Mouse (Mus musculus) layer of hippocampus, adult 9-10 months (tissue): ENCODE results near the gene Acvr1.

Experiments
- DNase-seq: peaks from one replicate; pipeline ENCODE4 v3.0.0; 2022; ENCODE audit warnings: low spot score

Gene Acvr1

DNA sequence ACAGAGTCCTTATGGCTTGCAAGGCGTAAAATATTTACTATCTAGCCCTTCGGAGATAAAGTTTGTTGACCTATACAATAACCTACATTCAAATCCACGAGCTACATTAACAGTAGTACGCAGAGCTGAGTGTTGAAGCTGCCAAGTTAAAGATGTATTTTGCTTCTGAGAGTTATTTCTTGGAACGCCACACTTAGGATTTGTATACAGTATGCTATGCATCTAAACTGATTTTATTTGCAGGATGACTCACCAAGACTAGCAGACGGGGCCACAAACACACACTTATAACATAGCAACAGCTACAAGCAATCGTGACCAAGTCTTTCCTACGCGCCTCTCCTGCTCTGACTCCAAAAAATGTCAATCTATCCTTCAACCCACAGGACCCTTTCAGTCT, 46.2 kb downstream of the Acvr1 start:
- no peak for DNase-seq

DNA sequence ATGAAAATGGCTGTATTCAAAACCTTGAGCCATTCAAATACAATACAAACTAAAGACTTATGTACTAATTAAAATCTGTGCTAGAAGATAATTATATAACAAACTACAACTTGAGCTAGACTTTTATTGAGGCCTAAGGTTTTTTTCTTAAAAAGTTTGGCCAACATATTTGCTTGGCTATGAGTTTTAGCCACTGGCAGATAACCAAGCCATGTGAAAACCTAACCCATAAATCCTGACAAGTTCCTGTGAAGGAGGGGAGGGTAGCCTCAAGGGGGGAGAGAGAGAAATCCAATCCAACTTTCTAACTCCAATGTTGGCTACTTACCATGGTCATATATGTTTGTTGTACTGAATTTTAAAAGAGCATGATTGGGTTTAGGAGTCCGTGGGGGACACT, 48.4 kb downstream of the Acvr1 start:
- no peak for DNase-seq

DNA sequence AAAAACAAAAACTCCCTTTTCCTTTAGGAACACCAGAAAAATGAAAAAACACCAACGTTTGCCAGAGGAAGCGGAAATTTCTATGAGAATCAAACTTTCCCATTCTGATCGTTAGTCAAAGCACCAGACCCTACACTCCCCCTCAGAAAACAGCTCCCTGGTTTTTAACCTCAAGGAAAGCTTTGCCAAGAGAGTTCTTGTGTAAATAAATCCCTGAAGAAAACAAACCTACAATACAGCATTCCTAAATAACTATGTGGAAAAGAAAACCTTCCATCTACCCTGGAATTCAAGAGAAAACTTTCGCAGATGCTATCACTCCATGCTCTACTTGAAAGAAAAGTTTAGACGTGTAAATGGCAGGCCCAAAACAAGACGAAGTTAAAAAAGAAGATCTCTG, 50.0 kb downstream of the Acvr1 start:
- DNase-seq, result no peak

DNA sequence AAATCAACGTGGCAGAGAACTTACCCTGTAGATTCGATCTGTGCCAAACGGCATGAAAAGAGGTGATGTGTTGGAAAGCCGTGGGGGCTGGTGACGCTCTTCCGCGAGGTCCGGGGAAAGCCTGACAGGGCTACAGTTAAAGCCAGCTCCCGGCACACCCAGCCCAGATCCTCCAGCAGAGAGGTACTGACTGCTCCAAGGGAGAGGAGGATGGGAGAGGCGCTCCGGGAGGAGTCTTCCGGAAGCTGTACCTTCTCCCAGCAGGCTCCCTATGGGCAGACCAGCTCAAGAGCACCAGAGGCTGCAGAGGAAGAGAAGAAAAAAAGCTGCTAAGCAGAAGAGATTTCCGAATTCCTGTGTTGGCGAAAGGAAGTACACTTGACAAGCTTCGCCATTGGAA, 51.0 kb downstream of the Acvr1 start:
- no peak for DNase-seq

DNA sequence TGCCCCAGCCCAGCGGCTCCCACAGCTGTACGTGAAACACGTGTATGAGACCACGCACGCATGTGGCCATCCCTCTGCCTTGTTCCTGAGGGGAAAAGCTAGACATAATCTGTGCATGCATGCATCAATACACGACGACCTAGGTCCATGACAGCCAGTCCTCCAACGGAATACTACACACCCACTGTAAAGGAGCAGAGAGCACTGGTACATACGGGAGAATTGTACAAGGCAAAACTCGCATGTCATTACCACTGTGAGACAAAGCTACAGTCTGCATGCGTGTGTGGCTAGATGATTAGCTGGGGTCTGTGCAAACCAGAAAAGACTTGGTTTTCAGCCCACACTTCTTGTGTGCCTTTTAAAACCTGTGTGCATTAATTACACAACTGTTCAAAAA, 52.5 kb downstream of the Acvr1 start:
- no peak for DNase-seq

DNA sequence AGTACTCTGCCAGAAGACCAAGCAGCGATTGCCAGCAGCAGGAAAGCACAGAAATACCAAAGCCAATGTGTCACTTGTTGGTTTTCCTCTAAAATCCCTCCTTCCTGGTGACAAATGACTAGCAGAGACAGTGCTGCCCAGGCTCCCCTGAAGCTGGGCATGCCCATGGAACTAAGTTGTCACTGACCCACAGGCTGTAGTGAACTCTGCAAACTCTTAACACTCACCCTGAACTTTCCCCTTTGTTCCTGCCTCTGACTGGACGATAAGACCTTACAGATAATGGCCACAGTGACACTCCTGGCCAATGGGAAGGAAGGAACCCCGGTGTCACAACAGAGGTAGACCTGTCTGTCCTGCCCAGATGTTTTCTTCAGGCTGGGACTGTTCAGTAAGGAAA, 53.7 kb downstream of the Acvr1 start:
- DNase-seq, result no peak

DNA sequence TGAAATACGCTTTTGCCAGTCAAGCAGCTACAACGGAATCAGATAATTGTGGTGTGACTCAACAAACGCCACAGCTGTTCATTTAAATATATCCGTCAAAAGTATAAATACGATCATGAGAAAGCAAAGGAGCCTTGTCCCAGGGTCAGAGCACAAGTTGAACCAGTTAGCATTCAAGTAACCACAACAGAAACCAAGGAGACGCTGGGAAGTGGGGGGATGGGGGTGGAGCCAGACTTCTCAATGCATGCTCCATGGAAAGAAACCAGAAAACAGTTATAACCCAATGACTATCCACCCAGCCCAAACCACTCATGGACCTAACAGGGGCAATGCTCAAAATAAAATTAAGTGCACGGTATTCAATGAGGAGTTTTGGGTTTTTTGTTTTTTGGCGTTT, 56.8 kb downstream of the Acvr1 start:
- DNase-seq, result no peak

DNA sequence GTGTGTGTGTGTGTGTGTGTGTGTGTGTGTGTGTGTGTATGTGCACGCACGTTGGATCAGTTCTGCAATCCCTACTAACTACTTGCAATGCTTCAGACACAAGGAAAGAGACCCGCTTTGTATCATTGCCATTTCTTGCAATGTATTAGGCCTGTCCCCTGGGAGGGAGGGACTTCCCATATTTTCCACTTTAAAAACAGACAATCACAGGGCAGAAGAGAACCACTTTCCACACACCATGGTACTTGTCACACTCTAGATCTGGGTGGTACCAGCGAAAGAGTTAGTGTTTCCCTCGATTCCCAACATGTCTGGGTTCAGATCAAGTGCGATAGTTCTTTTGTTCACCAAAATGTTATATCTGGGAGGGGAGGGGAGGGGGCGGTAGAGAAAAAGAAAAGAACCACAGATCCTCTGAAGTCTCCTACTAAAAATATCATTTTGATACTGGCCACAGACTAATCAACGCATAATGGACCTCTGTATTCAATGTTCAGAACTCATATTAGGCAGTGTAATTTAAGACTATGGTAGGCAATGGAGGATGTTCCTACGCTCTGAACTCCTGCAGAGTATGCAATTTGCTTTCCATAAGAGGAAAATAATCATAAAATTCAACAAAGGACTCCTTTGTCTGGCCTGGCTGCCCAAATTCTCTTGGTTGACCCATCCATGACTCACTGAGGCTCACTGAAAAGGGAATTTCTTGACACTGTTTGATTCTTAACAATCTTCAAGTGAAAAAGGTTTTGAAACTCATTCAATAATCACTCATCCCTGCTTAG, 61.5 kb downstream of the Acvr1 start:
- no peak for DNase-seq

DNA sequence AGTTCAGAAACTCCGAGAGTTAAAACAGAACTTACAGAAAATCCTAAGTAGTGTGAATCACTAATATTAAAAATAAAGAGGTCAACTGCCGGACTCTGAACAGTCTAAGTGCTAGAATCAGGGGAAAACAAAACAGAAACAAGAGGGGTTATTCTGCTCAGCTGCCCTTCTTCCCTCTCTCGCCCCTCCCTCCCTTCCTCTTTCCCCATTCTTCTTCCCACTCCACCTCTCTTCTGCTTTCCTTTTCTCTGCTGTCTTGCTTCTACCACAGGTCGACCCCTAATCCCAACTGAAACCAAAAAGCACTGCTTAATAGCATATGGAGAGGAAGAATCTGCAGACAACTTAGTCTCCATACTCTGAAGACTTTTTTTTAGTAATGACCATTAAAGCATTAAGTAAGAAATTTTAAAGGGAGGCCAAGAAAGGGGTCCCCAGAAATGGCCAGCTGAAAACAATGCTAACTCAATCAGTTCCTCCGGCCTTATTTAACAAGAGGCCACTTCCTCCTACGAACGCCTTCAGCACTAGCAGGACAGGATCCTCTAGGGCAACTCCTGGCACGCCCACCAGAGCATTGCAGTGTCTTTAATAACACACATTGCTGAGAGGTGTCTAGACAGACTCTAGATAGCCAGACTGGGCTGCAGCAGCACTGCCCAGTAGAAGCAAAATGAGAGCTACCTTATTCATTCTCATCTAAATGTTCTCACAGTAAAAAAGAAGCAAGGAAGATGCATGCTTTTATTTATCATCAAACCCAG, 70.1 kb downstream of the Acvr1 start:
- DNase-seq, result no peak

DNA sequence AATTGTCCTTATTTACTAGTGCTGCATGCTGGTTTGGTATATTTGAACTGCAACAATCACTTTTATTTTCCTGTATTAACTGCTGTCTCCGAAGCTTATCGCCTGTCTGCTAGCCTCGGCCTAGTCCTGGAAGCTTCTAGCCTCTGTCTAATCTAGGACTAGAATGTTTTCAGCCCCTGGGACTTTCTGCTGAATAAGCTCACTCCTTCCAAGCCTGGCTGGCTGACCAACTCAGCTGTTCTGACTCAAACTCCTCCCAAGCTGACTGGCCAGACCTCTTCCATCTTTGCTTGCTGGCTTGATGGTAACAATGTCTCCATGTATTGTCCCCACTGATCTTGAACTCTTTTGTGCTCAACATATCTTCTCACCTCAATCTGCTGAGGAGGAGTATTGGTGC, 71.7 kb downstream of the Acvr1 start:
- DNase-seq, result no peak

DNA sequence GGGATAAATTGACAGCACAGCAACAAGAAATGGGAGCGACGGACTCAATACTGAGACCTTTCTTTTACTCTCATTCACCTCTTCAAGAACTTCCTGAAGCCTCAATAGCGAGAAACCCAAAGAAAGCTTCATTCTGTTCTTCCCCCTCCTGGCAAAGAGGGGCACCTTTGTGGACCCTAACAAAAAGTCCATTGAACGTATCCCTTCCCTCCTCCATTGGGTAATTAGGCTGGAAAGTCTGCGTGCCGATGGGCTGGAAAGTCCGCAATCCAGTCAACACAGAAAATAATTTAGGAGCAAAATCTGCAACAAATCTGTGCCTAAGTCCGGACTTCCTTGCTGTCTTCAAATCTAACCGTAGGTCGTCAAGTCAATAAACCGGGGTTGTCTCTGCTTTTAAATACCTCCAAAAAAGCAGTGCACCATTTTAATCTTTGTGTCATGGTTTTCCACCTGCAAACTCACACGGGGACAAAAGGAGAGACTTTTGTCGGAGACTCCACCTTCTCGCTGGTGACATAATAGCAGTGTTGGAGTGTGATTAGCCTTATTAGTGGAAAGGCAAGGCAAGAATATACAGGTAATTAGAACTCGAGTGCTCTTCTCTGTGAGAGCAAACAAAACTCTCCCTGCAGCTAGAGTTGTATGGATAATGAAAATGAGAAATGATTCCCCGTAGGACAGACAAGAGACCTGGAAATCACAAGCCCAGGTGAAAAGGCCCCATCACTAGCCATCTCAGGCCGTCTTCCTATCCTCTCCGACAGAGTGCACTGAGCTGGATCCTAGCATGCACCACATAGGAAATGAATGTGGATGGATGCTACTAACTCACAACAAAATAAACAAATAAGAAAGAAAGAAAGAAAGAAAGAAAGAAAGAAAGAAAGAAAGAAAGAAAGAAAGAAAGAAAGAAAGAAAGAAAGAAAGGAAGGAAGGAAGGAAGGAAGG, 73.0 kb downstream of the Acvr1 start:
- no peak for DNase-seq

DNA sequence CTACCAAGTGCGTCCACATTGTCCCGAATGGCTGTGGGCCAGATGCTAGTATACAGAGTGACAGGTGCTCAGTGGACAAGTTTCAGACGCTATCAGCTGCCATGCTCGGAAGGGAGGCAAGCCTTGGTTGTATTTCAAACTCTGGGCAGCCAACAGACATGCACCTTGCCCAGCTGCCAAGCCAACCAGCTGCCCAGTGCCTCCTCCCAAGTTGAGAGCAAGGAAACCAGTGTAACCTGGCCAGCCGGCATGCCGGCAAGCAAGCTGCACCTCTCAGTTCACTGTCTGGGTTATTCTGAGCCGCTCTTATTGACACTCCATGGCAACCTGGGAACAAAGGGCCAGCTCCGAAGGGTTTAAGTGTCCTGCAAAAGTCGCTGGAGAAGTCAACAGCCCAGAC, 77.7 kb downstream of the Acvr1 start:
- DNase-seq, result no peak

DNA sequence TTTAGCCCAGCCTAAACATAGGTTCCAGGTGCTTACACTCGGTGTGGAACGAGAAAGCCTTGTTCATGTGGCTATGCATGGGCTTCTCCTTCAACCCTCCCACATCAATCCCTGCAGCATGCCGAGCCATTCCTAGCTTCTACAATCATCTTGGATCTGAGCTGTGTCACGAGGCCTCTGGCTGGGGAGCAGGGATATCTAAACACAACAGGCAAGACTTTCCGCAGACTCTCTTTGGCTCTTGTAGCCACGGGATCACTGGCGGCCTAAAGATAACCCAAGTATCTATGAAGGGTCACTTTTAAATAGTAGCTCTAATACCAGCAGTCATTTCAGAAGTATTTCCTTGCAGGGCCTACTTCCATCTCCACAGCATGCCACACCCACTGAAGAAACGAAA, 78.6 kb downstream of the Acvr1 start:
- no peak for DNase-seq

DNA sequence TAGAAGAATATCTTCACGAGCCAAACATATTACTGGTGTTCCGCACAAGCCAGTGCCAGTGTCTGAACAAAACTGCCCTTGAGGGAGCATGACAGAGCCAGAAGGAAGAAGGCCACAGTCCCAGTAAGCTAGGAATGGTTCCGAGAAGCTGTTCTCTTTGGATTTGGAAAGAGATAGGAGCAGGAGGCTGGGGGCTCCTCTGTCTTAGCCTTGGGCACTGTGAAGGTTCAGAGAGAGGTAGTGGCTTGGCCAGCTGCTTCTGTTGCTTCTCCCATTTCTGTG, 79.7 kb downstream of the Acvr1 start:
- no peak for DNase-seq

DNA sequence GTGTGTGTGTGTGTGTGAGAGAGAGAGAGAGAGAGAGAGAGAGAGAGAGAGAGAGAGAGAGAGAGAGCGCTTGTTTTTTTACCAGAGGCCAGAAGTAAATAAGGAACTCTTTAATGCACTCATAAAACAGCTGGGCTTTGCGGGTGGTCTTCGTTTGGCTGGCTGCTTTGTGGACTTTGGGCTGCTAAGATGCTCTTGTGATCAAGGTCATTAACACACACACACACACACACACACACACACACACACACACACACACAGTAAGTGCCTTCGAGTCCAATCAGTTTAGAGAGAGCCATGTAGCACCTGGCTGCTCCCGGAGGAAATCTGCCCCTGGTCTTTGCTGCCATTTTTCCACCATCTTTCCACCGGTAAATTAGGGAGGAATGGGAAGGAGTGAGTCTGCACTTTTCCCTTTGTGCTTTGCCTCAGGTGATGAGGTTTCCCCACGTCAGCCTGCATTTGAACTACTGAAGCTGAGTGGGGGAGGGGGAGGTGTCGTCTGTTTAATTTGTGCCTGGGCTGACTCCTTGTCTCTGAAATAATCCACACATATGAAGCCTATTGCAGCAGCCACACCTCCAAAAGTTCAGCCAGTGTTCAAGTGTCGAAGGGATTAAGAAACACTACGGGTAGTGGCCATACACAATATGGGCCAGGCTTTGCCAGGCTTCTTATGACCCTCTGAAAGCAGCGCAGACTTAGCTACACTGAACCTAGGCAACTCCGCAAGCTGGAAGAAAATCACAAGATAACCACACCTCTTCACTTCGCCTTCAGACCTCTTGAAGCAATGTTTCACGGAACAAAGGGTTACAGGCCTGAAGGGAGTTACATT, 80.3 kb downstream of the Acvr1 start:
- DNase-seq, result no peak

DNA sequence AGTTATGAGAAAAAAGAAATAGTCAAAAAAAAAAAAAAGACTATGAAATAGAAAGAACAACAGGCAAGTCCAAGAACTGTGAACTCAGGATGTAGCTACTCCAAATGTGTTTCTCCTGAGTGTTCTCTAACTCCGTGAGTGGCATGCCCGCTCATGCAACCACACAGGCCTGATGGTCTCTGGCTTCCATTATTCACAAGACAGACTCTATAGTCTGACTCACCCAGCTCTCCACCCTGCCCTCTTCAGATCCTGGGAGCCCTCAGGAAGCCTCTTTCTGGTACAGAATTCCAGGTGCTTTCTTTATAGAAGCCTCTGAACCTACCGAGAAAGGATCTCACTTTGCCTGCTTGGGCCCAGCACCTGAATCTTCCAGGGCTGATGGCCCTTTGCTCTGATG, 81.3 kb downstream of the Acvr1 start:
- no peak for DNase-seq

DNA sequence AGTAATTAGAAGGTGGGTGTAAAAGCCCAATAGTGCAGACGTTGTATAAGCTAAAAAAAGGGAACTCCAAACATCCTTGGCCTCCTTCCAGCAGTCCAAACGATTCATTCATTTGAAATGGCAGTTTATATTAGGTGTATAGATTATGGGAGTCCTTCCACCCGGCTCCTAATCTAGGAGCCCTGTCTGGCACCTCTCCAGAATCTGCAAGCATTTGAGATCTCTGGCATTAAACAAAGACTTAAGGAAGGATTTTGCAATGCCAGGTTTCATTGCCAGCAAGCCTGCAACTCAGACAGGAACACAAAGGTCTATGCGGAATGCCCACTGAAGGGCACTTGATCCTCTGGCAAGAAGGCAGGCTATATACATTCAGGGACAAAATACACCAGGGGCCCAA, 81.8 kb downstream of the Acvr1 start:
- DNase-seq, result no peak

DNA sequence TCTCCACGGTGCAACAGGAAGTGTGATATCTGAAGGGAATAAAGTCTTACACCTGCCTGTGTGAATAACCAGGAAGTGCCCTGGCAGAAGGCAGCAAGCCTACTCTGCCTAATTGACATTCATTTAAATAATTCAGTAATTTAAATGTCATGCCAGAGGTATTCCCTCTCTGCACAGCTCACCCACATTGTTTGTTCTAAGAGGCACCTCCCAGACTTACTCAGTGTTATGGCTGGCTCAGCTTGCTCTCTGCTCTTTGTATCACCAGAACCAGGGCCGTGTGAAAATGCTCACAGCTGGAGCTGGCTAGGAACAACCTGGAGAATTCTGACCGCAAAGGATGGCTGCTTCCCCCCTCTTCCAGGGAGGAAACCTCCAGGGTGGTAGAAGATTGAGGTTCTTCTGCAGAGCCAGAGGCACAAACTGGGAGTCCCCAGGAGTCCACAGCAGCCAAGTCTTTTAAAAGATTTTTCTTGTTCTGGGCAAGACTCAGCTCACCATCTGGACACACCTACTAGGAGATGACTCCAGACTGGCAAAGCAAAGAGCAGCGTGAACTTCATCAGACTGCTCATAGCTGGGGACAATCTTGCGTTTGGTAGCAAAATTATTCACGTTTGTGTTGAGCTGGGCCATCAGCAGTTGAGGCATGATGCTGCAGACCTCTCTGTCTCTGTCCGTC, 82.5 kb downstream of the Acvr1 start:
- DNase-seq, result no peak

DNA sequence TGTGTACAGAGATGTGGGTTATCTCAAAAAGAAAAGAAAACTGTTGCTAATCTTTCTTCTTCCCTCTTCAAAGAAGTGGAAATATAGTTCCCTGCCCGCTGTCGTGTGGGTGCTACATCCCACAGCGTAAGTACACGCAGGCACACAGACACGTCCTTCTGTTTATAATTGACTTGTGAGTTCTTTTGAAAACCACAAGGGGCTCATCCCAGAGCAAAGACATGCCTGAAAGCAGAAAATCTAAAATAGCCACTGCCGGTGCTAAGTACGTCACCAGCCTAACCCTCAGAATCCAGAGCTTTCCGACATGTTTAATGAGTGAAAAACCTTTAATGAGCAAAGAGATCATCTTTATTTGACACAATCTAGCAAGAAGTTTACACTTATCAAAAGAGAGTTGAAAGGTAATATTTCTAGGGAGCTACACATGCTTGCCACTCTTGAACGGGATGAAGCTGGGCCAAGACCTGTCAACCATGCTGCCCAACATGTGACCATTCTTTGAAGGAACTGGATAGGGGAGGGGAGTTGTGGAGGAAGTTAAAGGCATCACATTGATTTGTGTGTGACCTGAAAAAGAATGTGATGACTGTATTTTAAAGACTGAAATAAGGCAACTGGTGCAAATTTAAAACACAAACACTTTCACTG, 85.4 kb downstream of the Acvr1 start:
- DNase-seq, result no peak

DNA sequence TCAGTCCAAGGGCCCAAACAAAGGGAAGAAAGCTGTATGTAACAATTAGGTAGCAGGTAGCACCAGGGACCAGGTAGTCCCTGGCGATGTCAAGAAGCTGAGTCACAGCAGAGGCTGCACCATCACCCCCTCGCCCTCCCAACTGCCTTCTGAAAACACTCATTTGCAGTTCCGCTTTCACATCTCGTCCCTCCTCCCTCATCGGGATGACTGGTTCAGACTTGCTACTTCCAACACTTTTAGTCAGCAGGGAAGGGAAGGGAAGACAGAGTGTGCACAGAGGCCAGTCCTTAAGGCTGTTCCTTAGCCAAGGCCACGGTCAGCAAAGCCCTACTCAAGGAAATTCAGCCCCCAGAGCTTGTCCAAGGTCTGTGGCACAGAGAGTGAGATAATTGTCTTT, 86.2 kb downstream of the Acvr1 start:
- no peak for DNase-seq

DNA sequence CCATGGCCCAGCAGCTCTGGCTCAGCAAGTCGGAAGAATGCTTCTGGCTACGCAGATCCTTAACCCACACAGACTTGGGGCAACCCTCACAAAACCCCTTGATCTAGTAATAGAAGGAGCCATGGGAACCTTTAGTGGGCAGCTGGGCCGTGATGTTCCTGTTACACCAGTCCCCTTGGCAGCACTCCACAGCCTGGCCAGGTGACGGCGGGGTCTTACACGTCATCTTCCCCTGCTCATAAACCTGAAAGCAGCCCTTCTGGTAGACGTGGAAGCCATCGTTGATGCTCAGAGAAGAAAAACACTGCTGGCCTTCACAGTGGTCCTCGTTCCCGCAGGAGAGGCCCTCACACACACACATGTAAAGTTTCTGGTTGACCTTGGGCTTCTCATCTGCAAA, 87.4 kb downstream of the Acvr1 start:
- DNase-seq, result no peak
